Mouse (Mus musculus) intestine, embryonic 15.5 days (tissue): ENCODE results near the gene Nhlrc3. TPM values are rescaled to one million over a fixed set of nuclear protein-coding genes. Genes with fewer than 3 reads are reported as not detected.

Experiments
- ATAC-seq: fragments of 200-750 bp; cut with Nextera tagmentation; 2 replicates; pipeline ENCODE4 v1.8.0; 2017; ENCODE audit warnings: moderate TSS enrichment, moderate library complexity
- H3K27ac ChIP-seq: fragments of 300-500 bp; sonication (generic); 2 replicates; pipeline ENCODE4 v1.5.1; 2015; ENCODE audit warnings: mild to moderate bottlenecking, inconsistent platforms
- H3K27me3 ChIP-seq: fragments of 300-500 bp; sonication (generic); replicated peaks from 2 replicates; pipeline ENCODE4 v1.6.1; 2015; ENCODE audit warnings: inconsistent platforms
- H3K36me3 ChIP-seq: fragments of 300-500 bp; sonication (generic); 2 replicates; pipeline ENCODE4 v1.6.1; 2015; ENCODE audit warnings: inconsistent platforms
- H3K4me1 ChIP-seq: fragments of 300-500 bp; sonication (generic); replicated peaks from 2 replicates; pipeline ENCODE4 v1.6.1; 2015; ENCODE audit warnings: inconsistent platforms
- H3K4me2 ChIP-seq: fragments of 300-500 bp; sonication (generic); replicated peaks from 2 replicates; pipeline ENCODE4 v1.6.1; 2015; ENCODE audit warnings: mild to moderate bottlenecking, inconsistent platforms
- H3K4me3 ChIP-seq: fragments of 300-500 bp; sonication (generic); replicated peaks from 2 replicates; pipeline ENCODE4 v1.5.1; 2015; ENCODE audit warnings: inconsistent platforms
- H3K9ac ChIP-seq: fragments of 300-500 bp; sonication (generic); 2 replicates; pipeline ENCODE4 v1.6.1; 2015; ENCODE audit warnings: inconsistent platforms
- H3K9me3 ChIP-seq: fragments of 300-500 bp; sonication (generic); 2 replicates; pipeline ENCODE4 v1.6.1; 2016; ENCODE audit warnings: inconsistent platforms
- WGBS: fragments of 180-500 bp; shearing (Covaris S2); methylation state at CpG from one replicate; pipeline ENCODE4 v1.1.7; 2015; 5-methylcytosine and 5-hydroxymethylcytosine counted together
- polyA plus RNA-seq: library from polyadenylated mRNA; unstranded; fragments of >200 nt; fragmentation: Nextera tagmentation; extraction: Ambion mirVana; gene quantifications from 2 replicates; pipeline ENCODE4 v1.2.1, GENCODE M21; 2015

Gene Nhlrc3
- 14.8 and 16.0 TPM in 2 replicates for polyA plus RNA-seq

DNA sequence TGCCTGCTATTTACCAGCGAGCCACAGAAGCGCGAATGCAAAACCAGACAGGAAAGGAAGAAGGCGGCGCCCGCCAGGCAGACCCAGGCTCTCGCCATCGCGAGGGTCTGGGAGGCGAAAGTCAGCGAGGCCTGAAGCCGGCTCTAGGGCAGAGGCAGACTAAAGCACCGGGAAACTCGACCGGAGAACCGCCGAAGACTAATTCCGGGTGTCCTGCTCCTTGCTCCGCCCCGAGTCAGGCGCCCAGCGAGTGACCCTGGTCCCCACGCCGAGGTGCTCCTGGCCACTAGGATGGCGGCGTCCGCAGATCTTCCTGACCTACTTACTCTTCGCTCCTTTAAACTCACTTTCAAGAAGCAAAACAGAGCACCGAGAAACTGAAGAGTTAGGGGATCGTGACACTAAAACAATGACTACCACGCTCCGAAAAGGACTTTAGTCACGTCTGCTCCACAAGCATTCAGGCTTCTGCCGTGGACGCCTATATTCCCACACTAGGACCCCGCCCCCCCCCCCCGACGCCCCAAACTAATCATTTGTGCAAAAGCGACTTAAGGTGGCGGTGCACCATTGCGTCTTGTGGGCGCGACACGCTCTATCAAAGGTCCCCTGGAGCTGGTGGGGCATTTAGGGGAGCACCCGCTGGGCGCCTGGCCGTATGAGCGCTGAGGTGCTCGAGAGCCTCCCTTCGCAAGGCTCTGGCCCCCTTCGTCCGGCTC is at the start of gene Nhlrc3, which contains the start of gene Proser1:
Gene Nhlrc3, minus strand, starts transcription at position 287 of the 719 bp plus-strand sequence.
Gene Proser1, plus strand, starts transcription at position 621 of the 719 bp plus-strand sequence.
- Histone ChIP-seq H3K4me3 (peak within 1 kb of the TSS; percentile 96), H3K9ac (peak within 1 kb of the TSS; percentile 89), H3K4me1 (peaks cover 16% of the 10 kb centered on the region), H3K9me3 (no peaks in the 10 kb centered on the region), H3K36me3 (peaks cover 3% of the 10 kb centered on the region), H3K27me3 (no peaks in the 10 kb centered on the region), H3K4me2 (peak within 1 kb of the TSS; percentile 62), H3K27ac (peak within 1 kb of the TSS; percentile 81)
- ATAC-seq = peak; percentile 98
- under 1% methylated on average over 51 of the region's 52 CpGs for WGBS

DNA sequence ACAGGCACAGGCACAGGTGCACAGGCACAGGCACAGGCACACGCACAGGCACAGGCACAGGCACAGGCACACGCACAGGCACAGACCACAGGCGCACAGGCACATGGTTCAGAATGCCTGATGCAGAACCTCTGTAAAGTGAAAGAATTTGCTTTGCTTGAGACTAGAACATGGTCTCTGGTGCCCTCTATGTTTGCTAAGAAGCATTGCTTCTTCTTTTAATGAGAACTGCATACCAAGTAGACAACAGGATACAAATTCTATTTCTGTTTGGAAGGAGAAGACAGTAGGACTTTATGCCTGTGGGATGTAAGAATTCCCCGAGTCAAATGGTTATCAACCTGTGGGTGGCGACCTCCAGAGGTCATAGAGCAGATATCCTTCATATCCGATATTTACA is 39.3 kb upstream of the Nhlrc3 start:
- H3K36me3 ChIP-seq = no peaks in the 10 kb centered on the region
- no peak overlapping the region for H3K9ac ChIP-seq
- H3K4me1 ChIP-seq = no peaks in the 10 kb centered on the region
- ATAC-seq = no peak
- no peak overlapping the region for H3K27ac ChIP-seq
- no peaks in the 10 kb centered on the region for H3K27me3 ChIP-seq
- H3K4me3 ChIP-seq = no peak overlapping the region
- WGBS = 63% methylated on average over 6 of the region's 6 CpGs
- no peak overlapping the region for H3K4me2 ChIP-seq
- H3K9me3 ChIP-seq = no peaks in the 10 kb centered on the region

DNA sequence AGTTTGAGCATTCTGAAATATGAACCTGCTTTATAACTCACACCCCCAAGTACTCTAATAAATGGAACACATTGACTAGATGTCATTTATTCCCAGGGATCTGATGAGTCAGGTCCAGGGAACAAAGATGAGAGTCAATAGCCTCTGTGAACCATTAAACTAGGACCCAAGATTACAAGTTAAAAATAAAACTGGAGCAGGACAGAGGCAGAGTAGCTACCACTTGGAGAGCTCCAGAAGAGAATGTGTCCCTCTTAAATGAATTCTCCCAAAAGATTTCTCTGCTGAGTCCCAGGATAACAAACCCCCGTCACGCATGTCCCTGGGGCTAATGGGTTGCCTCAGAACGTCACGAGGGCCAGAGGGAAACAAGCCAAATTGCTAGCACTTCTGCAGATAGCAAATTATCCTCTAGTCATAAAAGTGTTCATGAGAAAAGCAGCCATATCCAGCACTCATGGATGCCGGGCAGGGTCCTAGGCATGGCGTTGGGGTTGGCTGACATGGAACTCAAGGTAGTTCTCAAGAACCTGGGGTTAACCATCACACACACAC is 35.3 kb upstream of the Nhlrc3 start:
- Histone ChIP-seq H3K27ac (no peak overlapping the region), H3K9ac (no peak overlapping the region), H3K27me3 (no peaks in the 10 kb centered on the region), H3K36me3 (no peaks in the 10 kb centered on the region), H3K4me2 (no peak overlapping the region), H3K4me1 (no peaks in the 10 kb centered on the region), H3K4me3 (no peak overlapping the region), H3K9me3 (no peaks in the 10 kb centered on the region)
- 0 out of 2 replicates have a peak, but pooled peaks have one; percentile 23 for ATAC-seq
- 61% methylated on average over 6 of the region's 6 CpGs for WGBS

DNA sequence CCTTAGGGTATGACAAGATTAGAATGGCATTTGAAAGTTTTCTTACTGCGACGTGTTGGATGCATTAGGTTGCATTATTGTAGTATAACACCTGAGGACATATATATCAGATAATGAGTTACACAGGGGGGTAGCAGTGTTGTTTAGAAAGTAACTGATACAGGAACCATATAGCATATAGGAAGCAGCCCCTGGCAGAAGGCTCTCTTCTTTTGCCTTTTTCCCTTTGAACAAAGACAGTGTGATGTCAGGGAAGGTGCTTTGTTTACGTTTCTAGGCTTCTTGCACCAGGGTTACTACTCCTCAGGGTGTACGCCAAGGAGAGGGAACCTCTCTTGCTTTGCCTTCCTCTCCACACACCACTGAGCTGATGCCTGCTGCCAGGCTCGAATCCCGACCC is 25.2 kb upstream of the Nhlrc3 start, which contains the start of gene Stoml3:
Gene Stoml3, plus strand, starts transcription at position 301 of the 400 bp plus-strand sequence.
- Histone ChIP-seq H3K4me3 (no peak within 1 kb of the TSS), H3K9me3 (no peaks in the 10 kb centered on the region), H3K9ac (no peak within 1 kb of the TSS), H3K4me2 (no peak within 1 kb of the TSS), H3K4me1 (0 out of 2 replicates have a peak, but pooled peaks cover 4% of the 10 kb centered on the region), H3K27ac (no peak within 1 kb of the TSS), H3K27me3 (no peaks in the 10 kb centered on the region), H3K36me3 (no peaks in the 10 kb centered on the region)
- 76% methylated on average over 6 of the region's 6 CpGs for WGBS
- ATAC-seq = no peak

DNA sequence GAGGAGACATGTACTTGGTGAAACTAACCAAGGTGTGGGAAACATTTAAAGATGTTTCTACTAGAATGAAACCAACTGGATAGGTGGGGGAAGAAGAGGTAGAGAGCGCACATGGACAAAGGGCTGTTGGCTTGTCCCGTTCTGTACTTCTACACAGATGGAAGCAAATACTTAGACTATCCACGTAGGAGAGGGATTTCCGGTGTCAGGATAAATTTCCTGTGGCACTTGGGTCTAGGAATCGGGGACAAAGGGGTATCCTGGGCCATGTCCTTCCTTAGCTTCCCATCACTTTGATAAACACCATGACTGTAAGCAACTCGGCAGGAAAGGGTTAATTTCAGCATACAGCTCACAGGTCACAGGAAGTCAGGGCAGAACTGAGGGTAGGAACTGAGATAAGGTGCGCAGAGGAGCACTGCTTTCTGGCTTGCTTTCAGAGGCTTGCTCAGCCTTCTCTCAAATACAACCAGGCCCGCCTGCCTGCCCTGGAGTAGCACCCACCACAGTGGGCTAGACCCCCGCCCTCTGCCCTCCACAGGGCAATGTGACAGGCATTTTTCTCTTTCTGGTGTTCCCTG is 24.0 kb upstream of the Nhlrc3 start:
- no peak for ATAC-seq
- Histone ChIP-seq H3K4me1 (0 out of 2 replicates have a peak, but pooled peaks cover 4% of the 10 kb centered on the region), H3K4me2 (no peak overlapping the region), H3K27ac (no peak overlapping the region), H3K9ac (no peak overlapping the region), H3K27me3 (no peaks in the 10 kb centered on the region), H3K9me3 (no peaks in the 10 kb centered on the region), H3K4me3 (no peak overlapping the region), H3K36me3 (peaks cover 7% of the 10 kb centered on the region; the same call in 1 of the 2 replicates)
- WGBS = 59% methylated on average over 9 of the region's 9 CpGs

DNA sequence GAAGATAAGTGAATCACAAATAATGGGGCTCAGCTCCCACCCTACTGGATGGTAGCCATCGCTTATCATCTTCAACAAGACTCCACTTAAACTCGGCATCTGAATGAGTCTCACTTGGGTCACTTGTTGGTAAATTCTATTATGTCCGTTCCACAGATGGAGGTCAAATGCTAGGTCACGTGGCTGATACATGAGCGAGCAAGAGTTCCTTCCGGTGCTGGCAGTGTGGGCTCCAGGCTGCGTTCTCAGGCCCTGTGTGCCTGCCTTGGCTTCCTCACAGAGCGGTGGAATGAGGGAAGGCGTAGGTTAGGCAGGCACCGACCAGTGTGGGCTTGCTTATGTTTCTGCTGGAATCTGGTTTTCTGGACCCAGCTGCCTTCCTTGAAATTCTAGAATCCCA is 23.4 kb upstream of the Nhlrc3 start:
- Histone ChIP-seq H3K27ac (no peak overlapping the region), H3K9me3 (no peaks in the 10 kb centered on the region), H3K9ac (no peak overlapping the region), H3K27me3 (no peaks in the 10 kb centered on the region), H3K4me3 (no peak overlapping the region), H3K4me1 (0 out of 2 replicates have a peak, but pooled peaks cover 4% of the 10 kb centered on the region), H3K4me2 (no peak overlapping the region), H3K36me3 (peaks cover 11% of the 10 kb centered on the region)
- ATAC-seq = no peak
- 75% methylated on average over 10 of the region's 10 CpGs for WGBS

DNA sequence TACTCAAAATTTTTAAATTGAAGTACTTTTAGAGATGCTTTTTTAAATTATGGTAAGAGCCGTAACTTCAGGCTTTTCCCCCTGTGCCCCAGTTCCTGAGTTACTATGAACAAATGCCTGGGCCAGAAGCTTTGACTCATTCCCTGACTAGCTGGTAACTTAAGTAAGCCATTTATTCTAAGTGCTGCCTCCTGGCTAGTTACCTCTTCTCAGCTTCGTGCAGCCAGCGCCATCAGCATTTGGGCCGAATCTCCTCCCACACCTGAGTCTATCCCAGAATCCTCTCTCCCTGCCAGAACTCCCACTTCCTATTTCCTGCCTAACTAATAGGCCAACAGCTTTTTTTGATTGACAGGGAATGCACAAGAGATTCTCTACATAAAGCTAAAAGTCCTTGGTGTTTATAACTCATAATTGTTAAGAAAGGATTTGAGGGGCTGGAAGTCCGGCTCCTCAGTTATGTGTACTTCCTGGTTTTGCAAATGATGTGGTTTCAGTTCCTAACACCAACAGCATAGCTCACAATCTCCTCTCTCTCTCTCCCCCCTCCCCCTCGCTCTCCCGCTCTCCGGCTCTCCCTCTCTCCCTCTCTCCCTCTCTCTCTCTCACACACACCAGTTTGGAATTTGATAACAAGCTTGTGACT is 20.4 kb upstream of the Nhlrc3 start:
- no peak overlapping the region for H3K4me2 ChIP-seq
- H3K27ac ChIP-seq = no peak overlapping the region

DNA sequence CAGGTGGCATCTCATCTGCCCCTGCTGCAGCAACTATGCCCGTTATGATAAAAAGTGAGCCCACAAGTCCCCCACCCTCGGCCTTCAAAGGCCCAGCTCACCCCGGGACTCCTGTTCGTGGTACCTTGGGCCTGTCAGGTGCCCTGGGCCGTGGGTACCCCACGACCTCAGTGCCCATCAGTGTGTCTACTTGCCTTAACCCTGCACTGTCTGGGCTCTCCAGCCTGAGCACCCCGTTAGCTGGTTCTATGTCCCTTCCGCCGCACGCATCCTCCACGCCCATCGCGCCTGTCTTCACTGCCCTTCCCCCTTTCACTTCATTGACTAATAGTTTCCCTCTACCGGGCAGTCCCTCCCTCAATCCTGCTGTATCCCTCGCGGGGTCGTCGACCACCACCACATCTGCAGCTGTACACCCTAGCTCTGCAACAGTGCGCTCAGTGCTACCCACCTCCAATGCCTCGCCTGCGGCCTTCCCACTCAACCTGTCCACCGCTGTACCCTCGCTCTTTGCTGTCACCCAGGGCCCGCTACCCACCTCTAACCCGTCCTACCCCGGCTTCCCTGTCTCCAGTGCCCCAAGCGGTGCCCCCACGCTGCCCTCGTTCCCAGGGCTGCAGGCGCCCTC is 15.4 kb upstream of the Nhlrc3 start:
- 0 out of 2 replicates have a peak, but pooled peaks have one; percentile 34 for ATAC-seq

More for the DNA sequence above, 20.4 kb upstream of the Nhlrc3 start:
- Histone ChIP-seq H3K27me3 (no peaks in the 10 kb centered on the region), H3K4me3 (no peak overlapping the region), H3K9me3 (no peaks in the 10 kb centered on the region), H3K9ac (no peak overlapping the region), H3K4me1 (0 out of 2 replicates have a peak, but pooled peaks cover 4% of the 10 kb centered on the region), H3K36me3 (peaks cover 22% of the 10 kb centered on the region)
- no peak for ATAC-seq
- WGBS = 89% methylated on average over 8 of the region's 8 CpGs

DNA sequence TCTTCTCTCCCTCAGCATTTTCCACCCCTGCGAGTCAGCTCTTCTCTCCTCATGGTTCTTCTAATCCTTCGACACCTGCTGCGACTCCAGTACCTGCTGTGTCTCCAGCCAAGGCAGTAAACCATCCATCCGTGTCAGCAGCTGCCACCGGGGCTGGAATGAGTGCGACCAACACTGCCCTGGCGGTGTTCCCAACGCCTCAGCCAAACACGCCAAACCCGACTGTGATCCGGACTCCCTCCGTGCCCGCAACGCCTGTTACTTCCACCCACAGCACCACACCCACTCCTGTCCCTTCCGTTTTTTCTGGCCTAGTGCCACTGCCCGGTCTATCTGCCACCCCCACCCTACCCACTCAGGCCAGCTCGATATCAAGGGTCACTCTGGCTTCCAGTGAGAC is 14.3 kb upstream of the Nhlrc3 start:
- Histone ChIP-seq H3K4me2 (no peak overlapping the region), H3K4me3 (no peak overlapping the region), H3K9me3 (no peaks in the 10 kb centered on the region), H3K4me1 (no peaks in the 10 kb centered on the region), H3K27ac (no peak overlapping the region), H3K9ac (no peak overlapping the region), H3K36me3 (peaks cover 62% of the 10 kb centered on the region), H3K27me3 (no peaks in the 10 kb centered on the region)
- 93% methylated on average over 17 of the region's 17 CpGs for WGBS
- ATAC-seq = no peak

More for the DNA sequence above, 15.4 kb upstream of the Nhlrc3 start:
- Histone ChIP-seq H3K9ac (no peak overlapping the region), H3K4me2 (no peak overlapping the region), H3K27me3 (no peaks in the 10 kb centered on the region), H3K36me3 (peaks cover 55% of the 10 kb centered on the region), H3K4me1 (no peaks in the 10 kb centered on the region), H3K4me3 (no peak overlapping the region), H3K9me3 (no peaks in the 10 kb centered on the region), H3K27ac (no peak overlapping the region)
- 95% methylated on average over 30 of the region's 30 CpGs for WGBS

DNA sequence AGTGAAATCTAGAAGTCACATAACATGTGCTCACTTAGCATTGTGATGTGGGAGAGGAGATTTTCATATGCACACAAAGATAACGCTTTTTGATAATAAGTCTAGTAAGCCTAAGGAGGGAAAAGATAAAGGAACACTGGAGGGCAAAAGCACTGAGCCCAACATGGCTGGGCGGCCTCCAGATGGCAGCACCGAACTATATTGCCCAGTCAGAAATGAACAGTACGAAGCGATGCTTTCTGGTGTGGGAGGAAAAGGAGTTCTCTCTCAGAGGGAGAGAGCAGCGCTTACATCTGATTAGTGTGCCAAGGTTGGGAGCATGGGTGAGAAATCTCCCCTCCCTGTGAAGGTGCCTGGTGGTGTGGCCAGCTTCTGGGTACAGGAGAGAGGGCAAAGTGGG is 12.8 kb upstream of the Nhlrc3 start:
- Histone ChIP-seq H3K9me3 (no peaks in the 10 kb centered on the region), H3K36me3 (peaks cover 61% of the 10 kb centered on the region), H3K4me1 (no peaks in the 10 kb centered on the region), H3K27ac (no peak overlapping the region), H3K4me3 (no peak overlapping the region), H3K9ac (no peak overlapping the region), H3K27me3 (no peaks in the 10 kb centered on the region), H3K4me2 (no peak overlapping the region)
- 53% methylated on average over 6 of the region's 6 CpGs for WGBS
- peak; percentile 51 for ATAC-seq

DNA sequence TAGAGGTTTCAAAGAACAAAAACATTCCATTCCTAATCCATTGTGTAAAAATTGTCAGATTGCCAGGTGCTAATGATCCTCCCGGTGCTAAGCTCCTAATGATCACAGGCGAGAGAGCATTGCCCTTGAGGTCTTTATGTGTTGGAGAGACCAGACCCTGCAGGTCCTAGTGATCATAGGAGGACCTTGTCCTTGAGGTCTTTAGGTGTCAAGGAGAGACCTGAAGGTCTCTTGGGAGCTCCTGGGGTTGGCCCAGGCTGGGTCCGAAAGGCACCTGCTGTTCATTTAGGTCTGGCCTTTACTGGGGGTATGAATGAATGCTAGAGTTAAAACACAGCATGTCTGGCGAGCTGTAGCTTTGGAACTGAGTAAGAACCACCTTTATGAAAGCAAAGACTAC is 11.0 kb upstream of the Nhlrc3 start:
- Histone ChIP-seq H3K9ac (no peak overlapping the region), H3K27ac (no peak overlapping the region), H3K4me1 (no peaks in the 10 kb centered on the region; the same call in 1 of the 2 replicates), H3K36me3 (peaks cover 60% of the 10 kb centered on the region), H3K9me3 (no peaks in the 10 kb centered on the region), H3K27me3 (no peaks in the 10 kb centered on the region), H3K4me2 (no peak overlapping the region), H3K4me3 (no peak overlapping the region)
- no peak for ATAC-seq
- WGBS = 78% methylated on average over 4 of the region's 4 CpGs

DNA sequence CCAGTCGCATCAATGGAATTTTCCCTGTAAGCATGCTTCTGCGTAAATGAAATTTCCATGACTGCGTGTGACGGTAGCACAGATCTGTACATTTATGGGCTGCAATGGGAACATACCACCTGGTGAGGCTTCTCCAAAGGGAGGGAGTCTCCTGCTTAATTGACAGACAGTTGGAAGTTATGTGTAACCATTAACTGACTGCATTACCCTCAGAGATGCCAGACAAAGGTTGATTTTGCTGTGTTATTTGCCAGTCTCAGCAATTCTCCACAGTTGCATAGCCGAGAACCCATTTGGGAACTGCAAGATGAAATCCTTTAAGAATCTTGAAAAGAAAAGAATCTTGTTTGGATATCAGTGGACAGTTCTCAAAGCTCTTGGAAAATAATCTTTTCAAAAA is 8.9 kb upstream of the Nhlrc3 start:
- WGBS = 94% methylated on average over 5 of the region's 5 CpGs
- Histone ChIP-seq H3K9ac (no peak overlapping the region), H3K4me3 (no peak overlapping the region), H3K9me3 (no peaks in the 10 kb centered on the region), H3K36me3 (peaks cover 44% of the 10 kb centered on the region), H3K4me2 (no peak overlapping the region), H3K4me1 (peaks cover 3% of the 10 kb centered on the region; the same call in 1 of the 2 replicates), H3K27me3 (no peaks in the 10 kb centered on the region), H3K27ac (no peak overlapping the region)
- ATAC-seq = no peak
